Mouse (Mus musculus) spleen, adult 12 weeks (tissue): ENCODE measurements around the gene Fcna.

Experiments used
- DNase-seq: peaks from one replicate; pipeline ENCODE4 v3.0.0; 2022; ENCODE audit warnings: low spot score

The Fcna gene

GRCm38 (mm10) chr2:25607761-25608622 lies 19.8 kb downstream of the Fcna start, which contains the start of gene Rabl6:
Rabl6 (minus strand) TSS chr2:25608521.
- peak; percentile 76 for DNase-seq

DNA sequence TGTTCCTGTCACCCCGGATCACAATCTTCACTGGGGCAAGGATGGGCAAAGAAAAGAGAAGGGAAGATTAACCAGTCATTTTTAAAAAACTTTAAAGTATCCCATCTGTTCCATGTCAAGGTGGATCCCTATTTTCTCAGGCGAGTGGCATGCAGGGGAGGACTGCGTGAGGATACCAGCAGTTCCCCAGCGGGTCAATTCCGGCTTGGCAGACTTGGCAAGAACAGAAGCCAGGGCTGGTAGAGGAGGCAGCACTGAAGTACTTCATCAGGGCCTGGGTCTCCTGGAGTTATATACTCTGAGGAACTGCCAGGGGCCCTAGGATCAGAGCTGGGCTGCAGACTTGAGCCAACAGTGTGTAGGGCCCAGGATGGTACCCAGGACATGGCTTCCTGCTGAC lies 25.3 kb downstream of the Fcna start:
- no peak for DNase-seq

DNA sequence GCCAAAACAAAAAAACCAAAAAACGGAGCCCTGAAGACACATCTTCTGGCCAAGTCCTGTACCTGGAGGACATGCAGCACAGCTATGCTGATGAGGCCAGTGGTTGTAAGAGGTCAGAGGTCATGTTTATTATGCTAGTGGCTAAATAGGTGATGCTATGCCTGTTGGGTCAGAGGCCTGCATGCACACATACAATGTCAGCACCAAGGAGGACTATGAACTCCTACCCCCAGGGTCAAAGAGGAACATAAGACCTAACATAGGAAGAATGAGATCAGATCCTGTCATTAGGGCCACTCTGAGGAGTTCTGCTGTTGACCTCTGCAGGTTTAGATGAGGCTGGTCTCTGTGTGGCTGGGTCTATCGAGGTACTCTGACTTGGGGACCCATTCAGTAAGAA lies 27.8 kb downstream of the Fcna start:
- no peak for DNase-seq

GRCm38 (mm10) chr2:25598749-25599148 lies 29.1 kb downstream of the Fcna start:
- DNase-seq: no peak

- DNase-seq: no peak
Observed at GRCm38 (mm10) chr2:25596765-25597510, 30.9 kb downstream of the Fcna start.

DNA sequence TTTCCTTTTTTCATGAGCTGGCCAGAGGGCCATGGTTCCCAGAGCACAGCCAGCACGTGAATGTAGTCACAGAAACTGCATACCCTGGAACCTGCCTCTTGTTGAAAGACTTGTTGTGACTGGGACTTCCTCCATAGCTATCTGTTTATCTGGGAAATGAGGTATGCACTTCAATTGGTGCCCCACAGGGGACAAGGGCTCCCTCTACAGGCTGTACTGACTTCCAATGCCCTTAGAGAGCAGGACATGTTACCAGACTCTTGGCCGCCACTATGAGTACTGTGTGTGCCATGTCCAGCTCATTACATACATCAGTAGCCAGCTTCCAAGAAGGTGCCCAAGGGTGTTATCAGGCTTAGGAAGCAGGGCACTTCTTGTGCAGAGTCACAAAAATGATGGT lies 36.0 kb downstream of the Fcna start:
- no peak for DNase-seq

DNA sequence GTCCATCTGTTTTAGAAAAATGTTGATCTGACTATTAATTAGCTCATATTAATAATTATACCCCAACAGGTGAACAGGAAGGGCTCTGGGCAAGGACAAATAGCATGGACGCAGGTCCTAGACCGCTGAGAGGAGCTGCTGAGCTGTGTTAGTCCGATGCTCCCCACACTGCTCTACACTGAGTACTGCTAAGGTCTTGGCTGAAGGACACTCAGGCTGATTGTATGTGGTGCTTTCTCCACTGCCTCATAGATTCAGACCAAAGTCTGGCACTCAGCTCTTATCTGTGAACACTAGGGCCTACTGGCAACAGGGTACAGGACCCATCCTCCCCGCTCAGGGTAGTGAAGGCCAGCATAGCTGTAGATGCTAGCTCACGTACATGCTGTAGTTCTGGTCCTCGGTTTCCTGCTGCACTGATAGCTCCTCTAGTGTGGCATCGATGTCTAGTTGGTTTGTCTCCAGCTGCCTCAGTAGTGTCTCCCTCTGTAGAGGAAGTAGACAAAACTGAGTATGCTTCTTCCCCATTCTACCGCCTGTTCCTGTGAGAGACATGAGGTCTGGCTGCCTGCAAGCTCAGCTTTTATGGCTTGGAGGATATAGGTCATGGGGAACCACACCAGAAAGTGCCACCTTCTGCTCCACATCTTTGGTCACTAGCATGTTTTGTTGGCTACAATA lies 39.5 kb downstream of the Fcna start:
- no peak for DNase-seq

DNA sequence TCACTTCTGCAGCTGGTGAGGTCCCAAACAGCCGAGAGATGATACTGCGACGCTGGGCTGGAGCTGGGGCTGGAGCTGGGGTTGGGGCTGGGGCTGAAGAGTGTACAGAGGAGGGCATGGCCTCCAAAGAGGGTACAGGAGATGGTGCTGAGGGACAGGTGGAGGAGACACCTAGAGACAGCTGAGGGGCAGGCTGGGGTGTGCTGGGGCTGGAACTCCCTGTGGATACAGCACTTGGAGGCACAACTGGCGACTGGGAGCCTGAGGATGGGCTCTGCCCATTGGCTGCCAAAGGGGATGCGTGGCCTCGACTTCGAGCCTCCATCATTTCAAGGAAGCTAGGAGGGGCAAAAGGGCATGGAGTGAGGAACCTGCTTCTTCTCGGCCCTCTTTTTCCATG lies 40.5 kb downstream of the Fcna start:
- DNase-seq: no peak

DNA sequence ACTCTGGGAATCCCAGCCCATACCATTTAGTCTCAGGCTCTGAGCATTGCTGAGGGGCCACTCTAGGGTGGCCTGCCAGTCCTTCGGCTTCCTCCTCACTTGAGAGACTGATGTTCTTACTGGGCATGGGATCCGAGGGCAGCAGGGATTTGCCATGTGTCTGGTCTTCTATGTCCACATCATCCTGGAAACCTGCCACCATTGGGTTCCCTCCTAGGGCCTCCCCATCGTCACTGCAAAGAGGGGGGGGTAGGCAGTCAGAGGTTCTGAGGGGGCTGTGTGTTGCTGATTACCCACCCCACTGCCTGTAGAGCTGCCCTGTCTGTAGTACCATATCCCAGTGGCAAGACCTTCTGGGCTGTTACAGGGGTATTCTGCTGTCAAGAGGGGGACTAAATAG lies 42.2 kb downstream of the Fcna start:
- no peak for DNase-seq

DNA sequence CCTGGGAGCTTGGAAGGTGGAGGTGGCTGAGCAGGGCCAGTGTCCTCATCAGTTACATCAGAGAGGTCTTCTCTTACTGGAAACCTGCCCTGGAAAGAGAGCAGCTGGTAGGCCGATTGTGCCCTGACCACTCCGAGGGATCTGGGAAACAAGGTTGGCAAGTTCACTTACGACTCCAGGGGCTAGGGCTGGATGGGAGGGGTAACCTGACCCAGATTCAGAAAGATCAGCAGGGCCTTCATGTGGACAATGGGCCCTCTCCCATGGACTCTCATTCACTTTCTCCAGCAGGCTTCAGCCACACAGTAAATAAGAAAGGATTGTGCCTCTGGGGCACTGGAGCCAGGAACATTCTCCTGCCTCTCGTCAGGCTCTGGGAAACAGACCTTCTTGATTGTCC lies 43.0 kb downstream of the Fcna start:
- DNase-seq: no peak

GRCm38 (mm10) chr2:25584152-25584551 lies 43.7 kb downstream of the Fcna start:
- no peak for DNase-seq

- no peak for DNase-seq
Observed at GRCm38 (mm10) chr2:25583571-25583970, 44.3 kb downstream of the Fcna start.

- no peak for DNase-seq
Observed at GRCm38 (mm10) chr2:25583120-25583481, 44.7 kb downstream of the Fcna start.

- no peak for DNase-seq
Observed at GRCm38 (mm10) chr2:25582466-25583119, 45.2 kb downstream of the Fcna start.

DNA sequence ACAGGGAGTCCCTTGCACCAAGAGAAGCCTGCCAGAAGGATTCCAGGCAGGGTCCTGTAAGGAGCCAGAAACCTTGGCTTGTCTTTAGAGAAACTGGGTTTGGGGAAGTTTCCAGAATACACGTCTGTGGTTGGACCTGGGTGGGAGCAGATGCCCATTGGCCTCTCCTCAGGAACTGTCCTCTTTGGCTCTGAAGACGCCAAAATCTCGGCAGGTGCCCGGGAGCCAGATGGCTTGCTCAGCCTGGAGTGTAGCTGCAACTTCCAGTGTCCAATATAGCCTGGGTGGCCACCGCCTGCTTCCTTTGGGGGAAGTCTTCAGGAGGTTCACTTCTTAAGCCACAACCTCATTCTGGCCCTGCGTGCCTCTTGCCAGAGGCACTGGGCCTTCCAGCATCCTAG lies 45.9 kb downstream of the Fcna start:
- DNase-seq: no peak

- peak; percentile 48 for DNase-seq
Observed at GRCm38 (mm10) chr2:25581294-25581864, 46.5 kb downstream of the Fcna start, which contains the start of gene Ajm1. Ajm1 (minus strand) TSS chr2:25581757.

DNA sequence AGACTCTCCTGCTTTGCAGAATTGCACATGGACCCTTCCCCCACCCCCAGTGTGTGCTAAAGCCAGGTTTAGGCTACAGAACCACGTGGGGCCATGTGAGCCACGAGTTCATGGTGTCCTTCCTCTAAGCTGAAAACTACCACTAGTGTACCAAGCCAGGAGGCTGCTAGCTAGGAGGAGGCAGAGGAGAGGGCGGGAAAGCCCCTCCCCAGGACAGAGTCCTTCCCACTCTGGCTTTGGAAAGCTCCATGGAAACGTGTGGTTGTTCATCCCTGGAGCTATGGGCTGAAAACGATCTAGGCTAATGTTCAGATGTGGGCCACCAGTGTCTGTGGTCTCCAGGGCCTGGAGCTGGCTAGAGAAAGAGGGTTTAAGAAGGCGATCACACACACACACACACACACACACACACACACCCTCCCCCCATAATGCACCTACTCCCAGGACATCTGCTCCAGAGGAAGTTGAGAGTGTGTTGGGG lies 47.2 kb downstream of the Fcna start:
- no peak for DNase-seq

GRCm38 (mm10) chr2:25579737-25580460 lies 47.9 kb downstream of the Fcna start:
- DNase-seq: peak; percentile 35

DNA sequence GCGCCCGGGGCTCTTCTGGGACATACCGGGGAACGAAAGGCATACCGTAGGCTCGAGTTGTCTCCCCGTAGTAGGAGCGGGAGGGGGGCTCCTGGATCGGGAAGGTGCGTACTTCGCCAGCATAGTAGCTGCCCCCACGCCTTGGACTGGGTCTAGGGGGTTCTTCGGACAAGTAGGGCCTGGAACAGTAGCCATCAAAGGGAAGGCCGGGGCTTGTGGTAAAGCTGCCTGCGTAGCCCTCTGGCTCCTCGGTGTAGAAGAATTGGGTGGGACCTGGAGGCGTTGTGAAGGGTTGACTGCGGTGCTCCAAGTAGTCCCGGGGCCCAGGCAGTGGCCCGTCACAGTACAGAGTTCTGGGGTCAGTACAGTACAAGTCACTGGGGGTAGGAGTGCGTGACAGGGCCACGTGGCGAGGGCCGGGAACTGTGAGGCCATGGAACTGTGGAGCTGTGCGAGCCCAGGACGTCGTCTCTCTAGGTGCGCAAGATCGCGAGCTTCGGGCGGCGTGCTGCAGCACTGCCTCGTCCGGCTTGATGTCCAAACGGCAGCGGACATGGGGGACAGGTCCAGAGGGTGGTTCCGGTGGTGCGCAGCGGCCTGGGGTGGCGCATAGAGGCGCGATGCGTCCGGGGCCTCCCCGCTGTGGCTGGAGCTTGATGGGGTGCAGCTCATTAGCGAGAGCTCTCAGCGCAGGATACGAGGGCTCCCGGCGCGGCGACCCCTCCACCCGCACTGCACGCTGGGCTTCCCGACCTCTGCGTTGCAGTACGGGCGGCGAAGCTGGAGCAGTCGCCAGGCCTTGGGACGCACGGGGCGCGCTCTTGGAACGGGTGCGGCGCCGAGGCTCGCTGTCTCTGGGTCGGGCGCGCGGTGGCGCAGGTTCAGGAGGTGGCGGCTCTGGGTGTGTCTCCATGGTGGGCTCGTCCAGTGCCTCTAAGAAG lies 48.8 kb downstream of the Fcna start:
- DNase-seq: no peak
